Mouse (Mus musculus) C2C12 (cell line): Measurements from ENCODE around the gene Macrod1.

ENCODE experiments used
- CEBPB ChIP-seq: IDR thresholded peaks from one replicate; pipeline ENCODE4 v1.6.1; 2011; ENCODE audit warnings: low read depth, mild to moderate bottlenecking, control low read depth, moderate library complexity
- CTCF ChIP-seq: IDR thresholded peaks from one replicate; pipeline ENCODE4 v1.5.1; 2011; ENCODE audit not compliant: control insufficient read depth, insufficient read depth, insufficient read length
- FOSL1 ChIP-seq: IDR thresholded peaks from one replicate; pipeline ENCODE4 v1.8.0; 2011; ENCODE audit warnings: mild to moderate bottlenecking, low read length; ENCODE audit not compliant: poor library complexity, insufficient read depth, severe bottlenecking
- MAX ChIP-seq: IDR thresholded peaks from one replicate; pipeline ENCODE4 v1.6.1; 2011; ENCODE audit warnings: mild to moderate bottlenecking, control low read depth
- MYOD1 ChIP-seq: IDR thresholded peaks from one replicate; pipeline ENCODE4 v1.6.1; 2011; ENCODE audit warnings: low read depth; ENCODE audit not compliant: control insufficient read depth, insufficient read length
- USF1 ChIP-seq: IDR thresholded peaks from one replicate; pipeline ENCODE4 v1.6.1; 2011; ENCODE audit warnings: low read depth, mild to moderate bottlenecking, control low read depth, moderate library complexity

DNA sequence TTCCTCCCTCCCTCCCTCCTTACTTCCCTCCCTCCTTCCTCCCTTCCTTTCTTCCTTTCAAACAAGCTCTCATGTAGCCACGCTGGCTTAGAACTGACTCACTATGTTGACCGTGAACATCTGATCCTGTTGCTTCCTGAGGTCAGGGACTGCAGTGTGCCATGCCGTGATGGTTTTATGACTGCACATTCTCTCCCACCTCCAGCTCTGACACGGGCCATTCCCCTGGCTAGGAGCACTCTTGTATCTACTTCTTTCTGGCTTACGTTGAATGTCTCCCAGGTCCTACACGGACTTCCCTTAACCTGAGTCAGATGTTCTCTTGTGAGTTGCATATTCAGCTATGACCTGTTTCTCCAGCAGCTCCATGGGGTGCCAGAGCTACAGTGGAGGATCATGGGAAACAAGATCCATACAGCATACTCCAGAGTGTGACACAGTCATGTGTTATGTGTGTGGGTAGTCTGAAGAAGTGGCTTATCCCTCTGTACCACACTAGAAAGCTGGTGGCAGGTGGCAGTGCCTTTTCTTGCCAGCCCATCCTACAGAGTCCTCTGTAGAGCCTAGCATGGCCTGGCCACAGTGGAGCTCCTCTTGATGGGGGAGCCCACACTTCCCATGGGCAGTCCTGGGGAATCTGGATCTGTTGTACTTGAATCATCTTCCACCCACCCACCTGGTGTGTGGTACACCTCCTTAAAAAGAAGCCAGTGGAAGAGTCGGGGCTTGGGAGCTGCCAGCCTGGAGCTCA, 25.1 kb downstream of the Macrod1 start:
- TF ChIP-seq CTCF (no peak), USF1 (no peak), MAX (no peak), CEBPB (no peak), MYOD1 (no peak), FOSL1 (no peak)
